Mouse (Mus musculus): ENCODE measurements around the gene Usp17lb. TPM values are rescaled to one million over a fixed set of nuclear protein-coding genes. Genes with fewer than 3 reads are reported as not detected.
"Not testable (repeated sequence)": the region's sequence is repeated elsewhere in the genome, so short reads cannot be mapped to it uniquely, and the experiment has no call there.

The Usp17lb gene
- polyA plus RNA-seq (2015; fragmentation: Nextera tagmentation; extraction: Ambion mirVana), result not detected in 2 replicates

- no peak for ATAC-seq (ENCODE audit: insufficient number of reproducible peaks, low FRiP score, low TSS enrichment, low read depth)
These were observed at the start of gene Usp17lb for GRCm38 (mm10) chr7:104842503-104842902. Usp17lb (minus strand) TSS chr7:104842603.

GRCm38 (mm10) chr7:104877731-104878130 lies 35.3 kb upstream of the Usp17lb start, which contains the start of gene Olfr665:
Olfr665 (plus strand) TSS chr7:104878031.
- H3K9me3 ChIP-seq (replicated peaks), result no peaks in the 10 kb centered on the region
- no peak within 1 kb of the TSS for H3K9ac ChIP-seq
- H3K4me3 ChIP-seq (replicated peaks), result no peak within 1 kb of the TSS
- ATAC-seq (ENCODE audit: insufficient number of reproducible peaks, low FRiP score, low TSS enrichment, low read depth), result no peak
- no peaks in the 10 kb centered on the region for H3K27me3 ChIP-seq
- no peaks in the 10 kb centered on the region for H3K36me3 ChIP-seq
- WGBS, result 23% methylated on average over 1 of the region's 1 CpGs
- no peak within 1 kb of the TSS for H3K27ac ChIP-seq (replicated peaks)
- no peak within 1 kb of the TSS for H3K4me2 ChIP-seq (replicated peaks)
- H3K4me1 ChIP-seq, result no peaks in the 10 kb centered on the region

More at GRCm38 (mm10) chr7:104842503-104842902, at the start of gene Usp17lb:
- Histone ChIP-seq H3K4me1 (no peaks in the 10 kb centered on the region), H3K27ac (replicated peaks) (no peak within 1 kb of the TSS), H3K9ac (no peak within 1 kb of the TSS), H3K36me3 (no peaks in the 10 kb centered on the region), H3K27me3 (no peaks in the 10 kb centered on the region), H3K4me2 (replicated peaks) (no peak within 1 kb of the TSS), H3K9me3 (replicated peaks) (no peaks in the 10 kb centered on the region), H3K4me3 (replicated peaks) (no peak within 1 kb of the TSS)
- 58% methylated on average over 1 of the region's 1 CpGs for WGBS

GRCm38 (mm10) chr7:104861381-104861780 lies 19.0 kb upstream of the Usp17lb start:
- Histone ChIP-seq H3K36me3 (no peaks in the 10 kb centered on the region), H3K4me1 (no peaks in the 10 kb centered on the region), H3K4me3 (replicated peaks) (no peak overlapping the region), H3K27ac (replicated peaks) (no peak overlapping the region), H3K9me3 (replicated peaks) (no peaks in the 10 kb centered on the region), H3K27me3 (no peaks in the 10 kb centered on the region), H3K9ac (no peak overlapping the region), H3K4me2 (replicated peaks) (no peak overlapping the region)
- 87% methylated on average over 3 of the region's 3 CpGs for WGBS
- no peak for ATAC-seq (ENCODE audit: insufficient number of reproducible peaks, low FRiP score, low TSS enrichment, low read depth)

GRCm38 (mm10) chr7:104857683-104858082 lies 15.3 kb upstream of the Usp17lb start:
- WGBS, result 69% methylated on average over 1 of the region's 1 CpGs
- H3K27ac ChIP-seq (replicated peaks), result no peak overlapping the region

GRCm38 (mm10) chr7:104856709-104857108 lies 14.3 kb upstream of the Usp17lb start, which contains the start of gene Usp17la:
Usp17la (plus strand) TSS chr7:104857009.
- H3K4me3 ChIP-seq (replicated peaks); H3K4me1 ChIP-seq; H3K27ac ChIP-seq (replicated peaks); ATAC-seq (ENCODE audit: insufficient number of reproducible peaks, low FRiP score, low TSS enrichment, low read depth); H3K4me2 ChIP-seq (replicated peaks); H3K9me3 ChIP-seq (replicated peaks); H3K36me3 ChIP-seq; H3K27me3 ChIP-seq; H3K9ac ChIP-seq: not testable (repeated sequence)
- 76% methylated on average over 2 of the region's 2 CpGs for WGBS

More at GRCm38 (mm10) chr7:104857683-104858082, 15.3 kb upstream of the Usp17lb start:
- Histone ChIP-seq H3K4me3 (replicated peaks) (no peak overlapping the region), H3K4me2 (replicated peaks) (no peak overlapping the region), H3K27me3 (no peaks in the 10 kb centered on the region), H3K9me3 (replicated peaks) (no peaks in the 10 kb centered on the region), H3K4me1 (no peaks in the 10 kb centered on the region), H3K36me3 (no peaks in the 10 kb centered on the region), H3K9ac (no peak overlapping the region)
- ATAC-seq (ENCODE audit: insufficient number of reproducible peaks, low FRiP score, low TSS enrichment, low read depth), result no peak

- H3K4me2 ChIP-seq (replicated peaks), result no peak overlapping the region
- no peak overlapping the region for H3K4me3 ChIP-seq (replicated peaks)
- WGBS, result 84% methylated on average over 3 of the region's 3 CpGs
- no peaks in the 10 kb centered on the region for H3K36me3 ChIP-seq
- ATAC-seq (ENCODE audit: insufficient number of reproducible peaks, low FRiP score, low TSS enrichment, low read depth), result no peak
- H3K27me3 ChIP-seq, result no peaks in the 10 kb centered on the region
- H3K4me1 ChIP-seq, result no peaks in the 10 kb centered on the region
- no peaks in the 10 kb centered on the region for H3K9me3 ChIP-seq (replicated peaks)
- H3K27ac ChIP-seq (replicated peaks), result no peak overlapping the region
- no peak overlapping the region for H3K9ac ChIP-seq
These were observed 12.9 kb upstream of the Usp17lb start for GRCm38 (mm10) chr7:104855248-104855750.

- H3K9me3 ChIP-seq (replicated peaks); H3K4me1 ChIP-seq; ATAC-seq (ENCODE audit: insufficient number of reproducible peaks, low FRiP score, low TSS enrichment, low read depth); H3K4me2 ChIP-seq (replicated peaks); H3K36me3 ChIP-seq; H3K27me3 ChIP-seq; H3K9ac ChIP-seq; H3K4me3 ChIP-seq (replicated peaks); H3K27ac ChIP-seq (replicated peaks): not testable (repeated sequence)
- 27% methylated on average over 2 of the region's 2 CpGs for WGBS
These were observed 9.1 kb upstream of the Usp17lb start for GRCm38 (mm10) chr7:104851546-104851945.

GRCm38 (mm10) chr7:104843731-104844287 lies 1.4 kb upstream of the Usp17lb start:
- Histone ChIP-seq H3K9me3 (replicated peaks) (no peaks in the 10 kb centered on the region), H3K4me1 (no peaks in the 10 kb centered on the region), H3K27me3 (no peaks in the 10 kb centered on the region), H3K4me2 (replicated peaks) (no peak overlapping the region), H3K27ac (replicated peaks) (no peak overlapping the region), H3K4me3 (replicated peaks) (no peak overlapping the region), H3K36me3 (no peaks in the 10 kb centered on the region), H3K9ac (no peak overlapping the region)
- ATAC-seq (ENCODE audit: insufficient number of reproducible peaks, low FRiP score, low TSS enrichment, low read depth), result no peak
- WGBS, result 73% methylated on average over 1 of the region's 1 CpGs

GRCm38 (mm10) chr7:104810335-104810734 lies 32.1 kb downstream of the Usp17lb start:
- WGBS, result 77% methylated on average over 8 of the region's 8 CpGs
- not testable (repeated sequence) for ATAC-seq (ENCODE audit: insufficient number of reproducible peaks, low FRiP score, low TSS enrichment, low read depth)

GRCm38 (mm10) chr7:104790796-104791195 lies 51.6 kb downstream of the Usp17lb start:
- no peak overlapping the region for H3K9ac ChIP-seq
- no peak overlapping the region for H3K4me2 ChIP-seq (replicated peaks)
- no peak overlapping the region for H3K4me3 ChIP-seq (replicated peaks)
- H3K27ac ChIP-seq (replicated peaks), result no peak overlapping the region
- no peaks in the 10 kb centered on the region for H3K4me1 ChIP-seq
- WGBS, result 42% methylated on average over 1 of the region's 1 CpGs
- ATAC-seq (ENCODE audit: insufficient number of reproducible peaks, low FRiP score, low TSS enrichment, low read depth), result no peak
- H3K27me3 ChIP-seq, result no peaks in the 10 kb centered on the region
- H3K36me3 ChIP-seq, result no peaks in the 10 kb centered on the region
- H3K9me3 ChIP-seq (replicated peaks), result no peaks in the 10 kb centered on the region

More at GRCm38 (mm10) chr7:104810335-104810734, 32.1 kb downstream of the Usp17lb start:
- H3K27ac ChIP-seq (replicated peaks); H3K4me2 ChIP-seq (replicated peaks); H3K9ac ChIP-seq; H3K4me3 ChIP-seq (replicated peaks); H3K27me3 ChIP-seq; H3K36me3 ChIP-seq; H3K4me1 ChIP-seq; H3K9me3 ChIP-seq (replicated peaks): not testable (repeated sequence)

Measured in embryonic facial prominence, embryonic 15.5 days (tissue).